Mouse (Mus musculus): ENCODE data around the gene Nod2. TPM values are rescaled to one million over a fixed set of nuclear protein-coding genes. Genes with fewer than 3 reads are reported as not detected.

Gene Nod2
- total RNA-seq, 2 experiments from 2014 or later = 0.31 to 0.53 TPM

DNA sequence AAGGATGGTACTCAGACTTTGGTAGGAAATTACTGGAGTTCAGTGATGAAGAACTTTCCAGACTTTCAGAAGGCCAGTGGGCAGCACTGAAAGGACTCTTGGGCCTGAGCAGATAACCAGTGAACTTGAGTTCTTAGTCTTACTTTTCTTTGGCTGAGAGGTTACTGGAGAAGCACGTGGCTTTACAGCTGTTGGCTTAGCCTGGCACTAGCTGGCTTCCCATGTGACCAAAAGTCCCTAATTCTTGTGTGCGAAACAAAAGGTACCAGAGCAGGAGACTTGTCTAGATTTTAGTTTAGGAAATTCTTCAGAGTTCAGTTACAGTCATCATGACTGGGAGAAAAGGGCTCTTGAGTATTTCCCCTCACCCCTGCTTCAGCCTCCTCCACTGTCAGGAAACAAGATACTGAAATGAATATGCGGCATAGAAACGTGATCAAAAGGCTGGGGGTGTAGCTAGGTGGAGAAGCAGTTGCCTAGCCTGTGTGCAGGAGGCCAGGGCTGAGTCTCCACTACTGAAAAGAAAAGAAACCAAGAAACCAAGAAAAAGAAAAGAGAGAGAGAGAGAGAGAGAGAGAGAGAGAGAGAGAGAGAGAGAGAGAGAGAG lies 44.3 kb downstream of the Nod2 start:
- intact Hi-C loops (cut with DNase I) = loop anchor here (10.0 kb wide), 1 partner anchor 427 kb away; no protein-coding TSS in a partner anchor
- no peak overlapping the region for H3K4me3 ChIP-seq
- no peak overlapping the region for H3K27ac ChIP-seq
- no peak for DNase-seq
- TF ChIP-seq CTCF (IDR thresholded peaks at IDR 0.05) = no peak

GRCm38 (mm10) chr8:88691961-88692360 lies 44.8 kb downstream of the Nod2 start:
- DNase-seq = no peak
- H3K27ac ChIP-seq = no peak overlapping the region
- H3K4me3 ChIP-seq = no peak overlapping the region
- intact Hi-C loops (cut with DNase I) = loop anchor here (10.0 kb wide), 1 partner anchor 427 kb away; no protein-coding TSS in a partner anchor
- no peak for TF ChIP-seq CTCF (IDR thresholded peaks at IDR 0.05)

GRCm38 (mm10) chr8:88692866-88693265 lies 45.8 kb downstream of the Nod2 start:
- TF ChIP-seq CTCF (IDR thresholded peaks at IDR 0.05) = no peak
- Histone ChIP-seq H3K4me3 (no peak overlapping the region), H3K27ac (no peak overlapping the region)
- no peak for DNase-seq
- intact Hi-C loops (cut with DNase I) = loop anchor here (10.0 kb wide), 1 partner anchor 428 kb away; no protein-coding TSS in a partner anchor

DNA sequence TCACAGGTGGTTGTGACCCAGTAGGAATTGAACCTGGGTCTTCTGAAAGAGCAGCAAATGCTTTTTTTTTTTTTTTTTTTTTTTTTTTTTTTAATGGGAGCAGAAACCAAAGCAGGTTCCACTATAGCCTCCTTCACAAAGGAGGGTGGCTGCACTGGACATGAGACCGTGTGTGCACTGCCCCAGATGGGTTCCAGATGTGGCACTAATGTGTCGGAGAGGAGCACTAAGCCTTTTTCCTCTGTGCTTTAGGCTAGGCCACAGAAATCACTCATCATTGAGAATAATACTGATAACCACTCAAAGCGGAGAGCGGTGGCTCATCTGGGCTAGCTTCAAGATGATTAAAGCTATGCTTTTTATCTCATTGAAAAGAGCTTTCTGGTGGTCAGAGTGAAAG lies 46.3 kb downstream of the Nod2 start:
- intact Hi-C loops (cut with DNase I) = loop anchor here (10.0 kb wide), 1 partner anchor 429 kb away; no protein-coding TSS in a partner anchor
- Histone ChIP-seq H3K4me3 (no peak overlapping the region), H3K27ac (no peak overlapping the region)
- DNase-seq = no peak
- TF ChIP-seq CTCF (IDR thresholded peaks at IDR 0.05) = no peak

DNA sequence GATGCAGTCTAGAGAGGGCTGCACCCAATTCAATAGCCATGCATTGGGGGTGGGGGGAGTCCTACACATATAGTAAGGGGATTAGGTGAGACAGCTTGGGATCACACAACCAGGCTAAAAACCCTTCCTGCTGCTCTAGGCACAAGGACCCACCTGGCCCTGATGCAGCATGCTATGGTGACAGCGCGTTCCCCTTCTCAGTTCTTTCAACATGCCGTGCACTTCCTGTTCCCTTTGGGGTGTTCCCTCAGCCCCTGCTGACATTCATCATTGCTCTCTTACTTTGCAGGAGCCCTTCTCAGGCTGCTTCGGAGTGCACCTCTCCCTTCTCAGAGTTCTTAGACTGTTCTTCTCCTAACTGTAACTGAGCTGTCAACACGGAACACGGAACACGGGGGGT lies 47.2 kb downstream of the Nod2 start:
- no peak for TF ChIP-seq CTCF (IDR thresholded peaks at IDR 0.05)
- Histone ChIP-seq H3K4me3 (no peak overlapping the region), H3K27ac (no peak overlapping the region)
- DNase-seq = no peak
- intact Hi-C loops (cut with DNase I) = loop anchor here (10.0 kb wide), 1 partner anchor 429 kb away; no protein-coding TSS in a partner anchor

DNA sequence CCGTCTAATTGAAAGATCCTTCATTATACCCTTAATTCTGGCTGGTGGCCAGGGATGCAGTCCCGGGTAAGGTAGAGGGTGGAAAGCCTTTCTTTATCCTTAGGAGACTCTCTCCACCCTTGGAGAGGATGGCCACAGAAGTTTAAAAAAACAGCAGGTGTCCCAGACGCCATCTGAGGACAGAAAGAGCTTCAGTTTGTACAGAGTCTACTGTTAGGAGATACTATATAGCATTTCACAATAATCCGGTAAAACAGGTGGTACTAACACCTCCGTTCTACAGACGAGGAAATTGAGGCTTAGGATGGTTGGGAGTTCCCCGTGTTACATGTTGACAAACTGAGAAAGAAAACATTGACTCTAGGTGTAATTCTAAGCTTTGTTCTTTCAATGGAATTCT lies 49.1 kb downstream of the Nod2 start:
- Histone ChIP-seq H3K27ac (peak overlapping the region; percentile 89), H3K4me3 (peak overlapping the region; percentile 80)
- intact Hi-C loops (cut with DNase I) = loop anchor here (2.0 to 10.0 kb wide), 3 partner anchors 49 to 431 kb away; partner anchors contain the start of gene Nod2
- TF ChIP-seq CTCF (IDR thresholded peaks at IDR 0.05) = no peak
- DNase-seq = no peak

DNA sequence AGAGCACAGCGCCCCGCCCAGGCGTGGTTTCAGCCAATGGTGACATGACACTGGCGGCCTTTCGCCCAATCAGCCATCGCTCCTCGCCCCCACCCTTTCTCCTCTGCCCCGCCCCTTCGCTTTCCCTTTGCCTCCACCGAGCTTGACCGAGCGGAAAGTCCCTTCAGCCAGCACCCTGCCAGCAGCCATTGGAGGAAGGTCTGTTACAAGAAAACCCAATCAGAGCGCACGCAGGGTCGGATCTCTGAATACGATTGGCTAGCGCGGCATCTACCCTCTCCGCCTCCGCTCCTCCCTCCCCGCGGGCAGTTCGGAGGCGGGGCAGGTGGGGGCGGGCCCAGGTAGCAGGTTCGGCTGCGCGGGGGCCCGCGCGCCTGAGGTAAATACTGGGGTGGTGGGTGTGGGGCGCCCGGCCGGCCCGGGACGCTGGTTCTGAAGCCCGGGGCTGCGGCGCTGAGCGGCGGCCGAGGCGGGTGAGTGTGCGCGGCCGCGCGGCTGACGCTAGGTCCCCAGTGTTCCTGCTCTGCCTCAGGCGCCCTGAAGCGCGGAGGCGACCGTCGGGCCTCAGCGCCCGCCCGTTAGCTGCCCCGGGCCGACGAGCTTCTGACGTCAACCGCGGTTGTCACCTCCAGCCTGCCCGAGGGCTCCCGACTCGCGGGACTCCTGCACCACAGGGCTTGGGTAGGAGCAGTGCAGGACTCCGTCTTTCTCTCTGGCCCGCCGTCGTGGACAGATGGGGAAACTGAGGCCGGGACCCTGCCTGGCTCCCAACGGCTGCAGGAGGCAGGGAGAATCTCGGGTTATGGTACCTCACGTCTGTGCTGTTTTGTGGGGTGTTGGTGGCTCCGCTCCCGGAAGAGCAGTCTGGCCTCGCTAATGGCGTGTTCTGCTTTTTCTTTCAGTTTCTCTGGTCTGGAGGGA lies 49.9 kb downstream of the Nod2 start, which contains the start of gene Cyld:
Gene Cyld, plus strand, starts transcription at position 308 of the 921 bp plus-strand sequence.
- intact Hi-C loops (cut with DNase I) = loop anchor here (2.0 to 10.0 kb wide), 3 partner anchors 50 to 432 kb away; partner anchors contain the start of gene Nod2
- TF ChIP-seq CTCF (IDR thresholded peaks at IDR 0.05) = no peak
- H3K4me3 ChIP-seq = peak within 1 kb of the TSS; percentile 80

GRCm38 (mm10) chr8:88697642-88698031 lies 50.5 kb downstream of the Nod2 start:
- intact Hi-C loops (cut with DNase I) = loop anchor here (2.0 to 10.0 kb wide), 3 partner anchors 50 to 433 kb away; partner anchors contain the start of gene Nod2
- Histone ChIP-seq H3K4me3 (peak overlapping the region; percentile 80), H3K27ac (peak overlapping the region; percentile 96)
- TF ChIP-seq CTCF (IDR thresholded peaks at IDR 0.05) = no peak
- DNase-seq = peak; percentile 45

More for the DNA sequence above, 49.9 kb downstream of the Nod2 start, which contains the start of gene Cyld:
- peak within 1 kb of the TSS; percentile 96 for H3K27ac ChIP-seq
- peak; percentile 99 for DNase-seq

DNA sequence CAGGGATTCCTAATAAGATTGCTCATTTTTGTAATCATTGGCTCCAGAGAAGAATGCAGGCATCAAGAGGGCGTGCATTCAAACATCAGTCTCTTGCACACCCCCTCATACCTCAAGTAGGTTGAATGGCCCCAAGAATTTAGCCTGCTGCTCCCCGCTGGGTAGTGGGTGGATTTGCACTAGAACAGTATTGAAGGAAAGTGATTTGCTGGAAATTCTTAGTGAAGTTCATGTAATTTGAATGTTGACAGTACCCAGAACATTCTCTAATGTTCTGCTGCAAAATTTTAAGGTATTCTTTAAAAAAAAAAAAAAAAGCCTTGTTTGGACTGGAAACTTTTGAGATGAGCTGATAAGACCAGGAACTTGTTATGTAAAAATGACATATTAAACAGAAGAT lies 50.9 kb downstream of the Nod2 start:
- no peak for DNase-seq
- Histone ChIP-seq H3K27ac (peak overlapping the region; percentile 96; the same call in 1 of the 2 replicates), H3K4me3 (peak overlapping the region; percentile 80)
- intact Hi-C loops (cut with DNase I) = loop anchor here (5.0 to 10.0 kb wide), 2 partner anchors 51 to 433 kb away; partner anchors contain the start of gene Nod2
- no peak for TF ChIP-seq CTCF (IDR thresholded peaks at IDR 0.05)

GRCm38 (mm10) chr8:88701611-88702010 lies 54.5 kb downstream of the Nod2 start:
- peak; percentile 66 for TF ChIP-seq CTCF (IDR thresholded peaks at IDR 0.05)
- intact Hi-C loops (cut with DNase I) = no loop called here
- H3K4me3 ChIP-seq = no peak overlapping the region

GRCm38 (mm10) chr8:88702816-88703215 lies 55.7 kb downstream of the Nod2 start:
- no peak for DNase-seq
- no peak for TF ChIP-seq CTCF (IDR thresholded peaks at IDR 0.05)
- no peak overlapping the region for H3K4me3 ChIP-seq
- H3K27ac ChIP-seq = no peak overlapping the region
- intact Hi-C loops (cut with DNase I) = no loop called here

More at GRCm38 (mm10) chr8:88701611-88702010, 54.5 kb downstream of the Nod2 start:
- no peak for DNase-seq
- H3K27ac ChIP-seq = peak overlapping the region; percentile 32; the same call in 1 of the 2 replicates

DNA sequence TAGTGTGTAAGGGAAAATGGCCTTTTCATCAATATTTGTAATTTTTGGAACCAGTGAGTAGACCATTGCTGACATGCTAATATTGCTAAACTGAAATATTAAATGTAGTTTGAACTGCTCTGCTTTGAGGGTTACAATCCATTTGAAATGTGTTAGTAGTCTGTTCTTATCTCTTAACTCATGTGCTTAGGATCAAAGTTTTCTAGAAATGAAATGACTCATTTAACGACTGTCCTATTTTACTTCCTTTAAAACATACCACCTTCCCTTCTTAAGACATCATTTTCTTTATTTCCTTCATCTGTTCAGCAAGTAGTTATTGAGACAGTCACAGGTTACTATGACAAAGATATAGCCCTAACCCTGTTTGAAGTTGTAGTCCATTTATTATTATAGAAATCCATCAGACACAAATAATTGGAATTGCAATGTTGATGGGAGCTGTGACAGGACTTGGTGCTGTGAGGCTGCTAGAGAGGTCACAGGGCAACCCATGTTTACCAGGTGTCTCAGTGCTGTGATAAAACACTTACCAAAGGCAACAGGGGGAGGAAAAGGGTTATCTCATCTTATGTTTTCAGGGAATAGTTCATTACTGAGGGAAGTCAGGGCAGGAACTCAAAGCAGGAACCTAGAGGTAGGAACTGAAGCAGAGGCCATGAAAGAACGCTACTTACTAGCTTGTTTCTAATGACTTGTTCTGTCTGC lies 76.3 kb downstream of the Nod2 start:
- no peak for DNase-seq
- intact Hi-C loops (cut with DNase I) = no loop called here
- no peak for TF ChIP-seq CTCF (IDR thresholded peaks at IDR 0.05)
- Histone ChIP-seq H3K27ac (no peak overlapping the region), H3K4me3 (no peak overlapping the region)

Other genes starting within 250 kb of the Nod2 start
- gene Nkd1, start 126.0 kb upstream of the Nod2 start, total RNA-seq (2021) = 1 to 10 TPM in 1 of 2 experiments, under 1 TPM in 1; 0.82 to 1.7 TPM
- under 1 TPM in 1 of 2 experiments, not detected in 1; 0.28 TPM for gene Snx20, start 11.2 kb upstream of the Nod2 start, total RNA-seq (2021)
- gene Cyld, start 49.7 kb downstream of the Nod2 start, total RNA-seq (2021) = 10 to 100 TPM; 18.1 to 22.5 TPM

Measured in gastrocnemius, adult 2 months (tissue).